Mouse (Mus musculus): ENCODE results near the gene Cwc27.

Gene Cwc27

GRCm38 (mm10) chr13:104615111-104615510, 201.8 kb downstream of the Cwc27 start:
- no peak for DNase-seq (ENCODE audit: low read depth, low spot score)

- no peak for DNase-seq (ENCODE audit: low read depth, low spot score)
These were observed 205.6 kb downstream of the Cwc27 start for GRCm38 (mm10) chr13:104611296-104611695.

GRCm38 (mm10) chr13:104610210-104611111, 206.5 kb downstream of the Cwc27 start:
- peak; percentile 71 for DNase-seq (ENCODE audit: low read depth, low spot score)

GRCm38 (mm10) chr13:104608516-104608915, 208.4 kb downstream of the Cwc27 start:
- no peak for DNase-seq (ENCODE audit: low read depth, low spot score)

- DNase-seq (ENCODE audit: low read depth, low spot score): peak; percentile 78
These were observed 210.0 kb downstream of the Cwc27 start for GRCm38 (mm10) chr13:104606786-104607580.

- no peak for DNase-seq (ENCODE audit: low read depth, low spot score)
These were observed 211.8 kb downstream of the Cwc27 start for GRCm38 (mm10) chr13:104605111-104605510.

- DNase-seq (ENCODE audit: low read depth, low spot score): no peak
These were observed 214.7 kb downstream of the Cwc27 start for GRCm38 (mm10) chr13:104602197-104602596.

- DNase-seq (ENCODE audit: low read depth, low spot score): no peak
These were observed 215.2 kb downstream of the Cwc27 start for GRCm38 (mm10) chr13:104601783-104602182.

- no peak for DNase-seq (ENCODE audit: low read depth, low spot score)
These were observed 220.7 kb downstream of the Cwc27 start for GRCm38 (mm10) chr13:104596199-104596598.

GRCm38 (mm10) chr13:104594820-104595351, 222.1 kb downstream of the Cwc27 start:
- DNase-seq (ENCODE audit: low read depth, low spot score): no peak

GRCm38 (mm10) chr13:104590931-104591330, 226.0 kb downstream of the Cwc27 start:
- no peak for DNase-seq (ENCODE audit: low read depth, low spot score)

- peak; percentile 24 for DNase-seq (ENCODE audit: low read depth, low spot score)
These were observed 226.8 kb downstream of the Cwc27 start for GRCm38 (mm10) chr13:104590097-104590607.

- DNase-seq (ENCODE audit: low read depth, low spot score): no peak
These were observed 228.6 kb downstream of the Cwc27 start for GRCm38 (mm10) chr13:104588383-104588782.

All from CD4-positive helper T cell, adult 2 months (primary cell).